Mouse (Mus musculus) liver, adult (tissue): Measurements from ENCODE around the gene Hbb-bh2.

ENCODE experiments used
- GATA4 ChIP-seq: IDR thresholded peaks from 2 replicates; pipeline ENCODE4 v1.6.1; 2014; ENCODE audit warnings: mild to moderate bottlenecking, low read length; ENCODE audit not compliant: insufficient replicate concordance

Gene Hbb-bh2

DNA sequence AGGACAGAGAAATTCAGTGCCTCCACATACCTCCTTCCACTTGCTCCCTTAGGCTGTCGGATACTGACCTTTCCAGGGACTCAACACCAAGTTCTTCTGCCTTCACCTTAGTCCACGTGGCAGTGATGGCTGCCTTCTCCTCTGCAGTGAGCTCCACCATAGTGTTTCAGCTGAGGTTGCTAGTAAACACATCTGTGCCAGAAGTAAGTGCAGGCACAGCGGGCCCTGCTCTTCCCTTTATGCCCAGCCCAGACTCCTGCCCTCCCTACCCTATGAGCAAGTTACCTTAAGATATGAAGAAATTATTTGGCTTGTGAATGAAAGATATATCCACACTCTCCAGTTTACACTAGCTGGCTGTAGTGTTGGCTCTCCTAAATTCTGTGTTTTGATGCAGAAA is at the start of gene Hbb-bh2:
TSS of gene Hbb-bh2 (minus strand) at position 253 of the 400 bp plus-strand sequence.
- TF ChIP-seq GATA4, result no peak

DNA sequence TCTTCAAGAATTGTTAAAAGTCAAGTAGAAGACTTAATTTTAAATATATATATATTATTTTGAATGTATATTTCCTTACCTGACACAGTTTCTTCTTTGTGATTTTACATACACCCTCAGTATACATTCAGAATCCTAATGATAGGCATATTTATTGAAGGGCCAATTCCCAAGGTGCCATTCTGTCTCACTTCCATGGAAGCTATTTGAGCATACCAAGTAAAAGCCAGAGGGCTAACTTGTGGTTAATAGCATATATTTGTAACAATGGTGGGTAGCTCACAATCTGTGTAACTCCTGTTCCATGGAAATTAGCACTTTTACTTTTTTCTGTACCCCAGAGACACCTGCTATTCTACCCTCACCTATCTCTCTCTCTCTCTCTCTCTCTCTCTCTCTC is 45.8 kb upstream of the Hbb-bh2 start, which contains the start of gene Olfr66:
TSS of gene Olfr66 (minus strand) at position 101 of the 400 bp plus-strand sequence.
- no peak for TF ChIP-seq GATA4

GRCm38 (mm10) chr7:103877093-103877492 is 36.8 kb upstream of the Hbb-bh2 start:
- no peak for TF ChIP-seq GATA4

DNA sequence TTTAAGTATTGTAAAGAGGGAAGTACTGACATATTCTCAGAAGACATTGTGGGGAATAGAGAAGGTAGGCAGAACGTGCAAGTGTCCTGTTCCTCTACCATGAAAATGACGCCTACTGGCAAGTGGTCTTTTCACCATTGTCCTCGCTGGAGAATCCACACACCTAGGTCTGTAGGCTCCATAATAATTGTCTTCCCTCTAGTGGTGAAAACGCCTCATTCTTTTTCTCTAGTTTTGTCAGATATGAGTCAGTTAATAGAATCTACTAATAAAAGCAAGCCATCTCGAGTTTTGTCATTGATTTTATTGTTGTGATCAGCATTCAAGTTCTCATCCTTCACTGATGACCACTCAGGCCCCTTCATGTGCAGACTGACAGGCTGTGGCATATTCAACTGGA is 34.1 kb upstream of the Hbb-bh2 start:
- TF ChIP-seq GATA4, result no peak

- TF ChIP-seq GATA4, result no peak
Measured at GRCm38 (mm10) chr7:103873064-103873463, 32.7 kb upstream of the Hbb-bh2 start.

- no peak for TF ChIP-seq GATA4
Measured at GRCm38 (mm10) chr7:103870667-103871066, 30.3 kb upstream of the Hbb-bh2 start.

DNA sequence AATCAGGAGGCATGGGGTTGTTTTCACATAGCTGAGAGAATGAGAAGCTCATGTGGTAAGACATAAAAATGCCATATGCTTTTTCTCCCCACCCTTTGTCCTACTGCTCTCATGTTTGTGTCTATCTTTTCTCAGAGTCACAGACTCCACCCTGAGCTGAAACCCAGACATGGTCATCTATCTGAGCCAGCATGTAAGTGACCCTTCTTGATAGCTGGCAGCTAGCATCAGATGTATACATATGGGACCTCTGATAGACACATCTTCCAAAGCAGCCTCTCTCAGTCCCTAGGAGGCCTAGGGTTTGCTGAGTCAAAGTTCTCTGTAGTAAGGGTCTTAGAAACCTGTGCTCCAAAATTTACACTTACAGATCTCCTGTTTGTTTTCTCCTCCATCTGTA is 25.4 kb upstream of the Hbb-bh2 start:
- TF ChIP-seq GATA4, result no peak

DNA sequence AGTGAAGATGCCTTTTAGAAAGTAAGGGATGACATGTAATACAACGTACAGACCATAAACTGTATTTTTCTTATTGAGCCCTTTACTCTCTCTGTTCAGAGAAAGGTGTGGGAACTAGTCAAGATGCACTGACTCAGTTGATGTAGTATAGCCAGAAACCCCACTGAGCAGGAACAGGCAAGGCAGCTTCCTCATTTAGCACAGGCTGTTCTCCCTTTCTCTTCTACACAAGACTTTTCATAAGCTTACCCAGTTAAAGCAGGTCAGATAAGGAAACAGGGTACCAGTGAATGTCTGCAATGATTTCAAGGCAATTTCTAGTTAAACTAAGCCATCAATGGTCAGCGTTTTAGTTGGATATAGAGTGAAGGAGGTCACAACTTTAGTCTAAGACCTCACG is 21.2 kb upstream of the Hbb-bh2 start:
- TF ChIP-seq GATA4, result no peak

DNA sequence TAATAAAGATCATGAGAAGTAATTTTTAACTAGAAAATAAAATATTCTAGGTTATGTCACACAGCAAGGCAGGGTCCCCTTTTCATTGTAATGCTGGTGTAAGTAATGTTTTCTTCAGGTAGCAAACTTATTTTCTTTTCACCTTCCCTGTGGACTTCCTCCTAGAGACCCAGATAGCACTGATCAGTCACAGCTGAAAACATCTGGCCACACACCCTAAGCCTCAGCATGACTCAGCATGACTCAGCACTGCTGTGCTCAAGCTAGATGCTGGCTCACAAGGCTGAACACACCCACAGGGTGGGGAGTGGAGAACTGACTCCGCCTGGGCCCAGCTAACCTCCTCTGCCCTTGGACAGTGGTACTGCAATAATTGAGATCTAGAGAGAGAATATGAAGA is 20.5 kb upstream of the Hbb-bh2 start:
- TF ChIP-seq GATA4, result no peak

DNA sequence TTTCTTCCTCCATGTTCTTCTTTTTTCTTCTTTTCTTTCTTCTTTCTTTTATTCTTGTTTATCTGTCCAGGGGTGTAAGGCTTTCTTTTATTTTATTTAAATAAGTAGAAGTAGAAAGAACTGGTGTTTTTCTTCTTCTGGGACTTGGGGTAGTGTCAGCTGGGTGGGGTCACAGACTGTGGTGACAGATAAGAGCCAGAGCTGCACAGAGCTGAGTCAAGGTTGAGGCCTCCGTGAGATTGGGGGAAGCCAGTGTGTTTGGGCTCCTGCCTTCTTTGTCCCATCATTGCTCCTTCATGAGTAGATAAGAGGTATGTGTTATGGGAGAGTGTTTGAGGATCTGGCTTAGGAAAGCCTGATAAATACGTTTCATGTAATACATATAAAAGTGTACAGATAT is 18.8 kb upstream of the Hbb-bh2 start:
- TF ChIP-seq GATA4, result no peak

- TF ChIP-seq GATA4, result no peak
Measured at GRCm38 (mm10) chr7:103854669-103855068, 14.3 kb upstream of the Hbb-bh2 start.

GRCm38 (mm10) chr7:103853090-103853489 is 12.8 kb upstream of the Hbb-bh2 start, which contains the start of gene Hbb-y:
TSS of gene Hbb-y (minus strand) at chr7:103853216.
- TF ChIP-seq GATA4, result no peak

DNA sequence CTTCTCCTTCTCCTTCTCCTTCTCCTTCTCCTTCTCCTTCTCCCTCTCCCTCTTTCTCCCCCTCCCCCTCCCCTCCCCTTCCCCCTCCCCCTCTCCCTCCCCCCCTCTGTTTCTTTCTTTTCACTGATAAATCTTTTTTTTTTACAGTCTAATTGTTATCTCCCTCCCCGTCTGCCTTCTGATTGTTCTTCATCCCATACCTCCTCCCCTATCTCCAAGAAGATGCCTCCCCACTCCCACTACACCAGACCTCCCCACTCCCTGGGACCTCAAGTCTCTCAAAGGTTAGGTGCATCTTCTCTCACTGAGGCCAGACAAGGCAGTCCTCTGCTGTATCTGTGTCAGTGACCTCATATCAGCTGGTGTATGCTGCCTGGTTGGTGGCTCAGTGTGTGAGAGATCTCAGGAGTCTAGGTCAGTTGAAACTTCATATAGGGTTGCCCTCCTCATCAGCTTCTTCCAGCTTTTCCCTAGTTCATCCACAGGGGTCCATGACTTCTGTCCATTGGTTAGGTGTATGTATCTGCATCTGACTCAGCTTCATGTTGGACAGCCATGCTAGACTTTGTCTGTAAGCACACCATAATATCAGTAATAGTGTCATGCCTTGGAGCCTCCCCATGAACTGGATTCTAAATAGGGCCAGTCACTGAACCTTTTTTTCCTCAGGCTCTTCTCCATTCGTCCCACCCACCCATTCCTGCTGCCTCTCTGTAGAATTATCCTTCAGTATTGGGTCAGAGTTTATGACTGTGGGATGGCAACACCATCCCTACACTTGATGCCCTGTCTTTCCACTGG is 4.4 kb upstream of the Hbb-bh2 start:
- TF ChIP-seq GATA4, result no peak

- no peak for TF ChIP-seq GATA4
Measured at GRCm38 (mm10) chr7:103843034-103843433, 2.7 kb upstream of the Hbb-bh2 start, which contains the start of gene Hbb-bh1. TSS of gene Hbb-bh1 (minus strand) at chr7:103843164.

GRCm38 (mm10) chr7:103827808-103828207 is 12.5 kb downstream of the Hbb-bh2 start, which contains the start of gene Hbb-bs:
TSS of gene Hbb-bs (minus strand) at chr7:103828096.
- TF ChIP-seq GATA4, result no peak

GRCm38 (mm10) chr7:103826255-103826887 is 13.9 kb downstream of the Hbb-bh2 start:
- TF ChIP-seq GATA4, result no peak
